Mouse (Mus musculus) forebrain, embryonic 10.5 days (tissue): ENCODE measurements around the gene Ldlrap1. TPM values are rescaled to one million over a fixed set of nuclear protein-coding genes. Genes with fewer than 3 reads are reported as not detected.
"Not testable (repeated sequence)": the region's sequence is repeated elsewhere in the genome, so short reads cannot be mapped to it uniquely, and the experiment has no call there.

Experiments
- DNase-seq: peaks from one replicate; pipeline ENCODE4 v3.0.0-alpha.2; 2017; ENCODE audit warnings: low spot score; ENCODE audit errors: extremely low spot score
- H3K27ac ChIP-seq: fragments of 300-500 bp; sonication (generic); 2 replicates; pipeline ENCODE4 v1.5.1; 2016; ENCODE audit warnings: mild to moderate bottlenecking
- H3K27me3 ChIP-seq: fragments of 300-500 bp; sonication (generic); 2 replicates; pipeline ENCODE4 v1.6.1; 2016; ENCODE audit warnings: mild to moderate bottlenecking; ENCODE audit not compliant: poor library complexity, severe bottlenecking
- H3K36me3 ChIP-seq: fragments of 300-500 bp; sonication (generic); replicated peaks from 2 replicates; pipeline ENCODE4 v1.6.1; 2016; ENCODE audit warnings: mild to moderate bottlenecking, moderate library complexity
- H3K4me1 ChIP-seq: fragments of 300-500 bp; sonication (generic); 2 replicates; pipeline ENCODE4 v1.6.1; 2016
- H3K4me3 ChIP-seq: fragments of 300-500 bp; sonication (generic); 2 replicates; pipeline ENCODE4 v1.5.1; 2016; ENCODE audit warnings: mild to moderate bottlenecking, moderate library complexity
- H3K9me3 ChIP-seq: fragments of 300-500 bp; sonication (generic); 2 replicates; pipeline ENCODE4 v1.6.1; 2016; ENCODE audit warnings: mild to moderate bottlenecking, moderate library complexity
- WGBS: fragments of 180-500 bp; shearing (Covaris S2); methylation state at CpG from one replicate; pipeline ENCODE4 v1.1.7; 2016; 5-methylcytosine and 5-hydroxymethylcytosine counted together
- polyA plus RNA-seq: library from polyadenylated mRNA; unstranded; fragments of >200 nt; fragmentation: Nextera tagmentation; extraction: Ambion mirVana; gene quantifications from 2 replicates; pipeline ENCODE4 v1.2.1, GENCODE M21; 2016

Gene Ldlrap1
- polyA plus RNA-seq, 1 experiment from 2014 or later, result 9.6 TPM

DNA sequence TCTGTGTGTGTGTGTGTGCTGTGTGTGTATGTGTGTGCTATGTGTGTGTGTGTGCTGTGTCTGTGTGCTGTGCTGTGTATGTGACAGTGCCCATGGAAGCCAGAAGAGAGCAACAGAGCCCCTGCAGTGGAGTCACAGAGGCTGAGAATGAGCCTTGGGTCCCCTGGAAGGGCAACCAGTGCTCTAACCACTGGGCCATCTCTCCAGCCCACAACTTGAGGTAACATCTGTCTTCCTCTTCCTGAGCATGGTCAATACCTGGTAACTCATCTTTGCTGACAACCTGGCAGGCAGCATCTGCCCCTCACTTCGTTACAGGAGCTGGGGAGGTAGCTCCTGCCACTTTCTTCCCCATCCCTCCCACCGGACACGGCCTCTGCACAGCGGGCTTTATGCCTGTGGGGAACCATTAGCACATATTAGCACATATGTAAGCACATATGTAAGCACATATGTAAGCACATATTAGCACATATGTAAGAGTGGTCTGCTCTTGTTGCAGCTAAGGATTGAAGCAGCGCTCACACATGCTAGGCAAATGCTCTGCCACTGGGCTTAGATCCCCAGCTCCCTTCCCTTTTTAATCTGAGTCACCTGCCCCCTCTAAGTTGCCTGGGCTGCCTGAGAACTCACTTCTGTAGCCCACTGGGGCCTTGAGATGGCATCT is 28.1 kb upstream of the Ldlrap1 start:
- WGBS, result 83% methylated on average over 5 of the region's 5 CpGs
- DNase-seq, result no peak
- Histone ChIP-seq H3K27ac (no peak overlapping the region), H3K36me3 (peaks cover 8% of the 10 kb centered on the region), H3K9me3 (no peaks in the 10 kb centered on the region), H3K4me3 (no peak overlapping the region), H3K4me1 (peaks cover 29% of the 10 kb centered on the region), H3K27me3 (no peaks in the 10 kb centered on the region)

- not testable (repeated sequence) for H3K9me3 ChIP-seq
These were observed 27.1 kb upstream of the Ldlrap1 start for GRCm38 (mm10) chr4:134794959-134795358.

GRCm38 (mm10) chr4:134793213-134793956 is 25.6 kb upstream of the Ldlrap1 start:
- Histone ChIP-seq H3K27ac (no peak overlapping the region), H3K36me3 (no peaks in the 10 kb centered on the region), H3K27me3 (no peaks in the 10 kb centered on the region), H3K9me3 (no peaks in the 10 kb centered on the region), H3K4me1 (peaks cover 14% of the 10 kb centered on the region), H3K4me3 (no peak overlapping the region)
- WGBS, result 53% methylated on average over 10 of the region's 10 CpGs
- DNase-seq, result peak; percentile 57

More at GRCm38 (mm10) chr4:134794959-134795358, 27.1 kb upstream of the Ldlrap1 start:
- H3K27me3 ChIP-seq, H3K36me3 ChIP-seq, H3K4me3 ChIP-seq, H3K27ac ChIP-seq, DNase-seq: not testable (repeated sequence)
- H3K4me1 ChIP-seq, result peaks cover 21% of the 10 kb centered on the region

DNA sequence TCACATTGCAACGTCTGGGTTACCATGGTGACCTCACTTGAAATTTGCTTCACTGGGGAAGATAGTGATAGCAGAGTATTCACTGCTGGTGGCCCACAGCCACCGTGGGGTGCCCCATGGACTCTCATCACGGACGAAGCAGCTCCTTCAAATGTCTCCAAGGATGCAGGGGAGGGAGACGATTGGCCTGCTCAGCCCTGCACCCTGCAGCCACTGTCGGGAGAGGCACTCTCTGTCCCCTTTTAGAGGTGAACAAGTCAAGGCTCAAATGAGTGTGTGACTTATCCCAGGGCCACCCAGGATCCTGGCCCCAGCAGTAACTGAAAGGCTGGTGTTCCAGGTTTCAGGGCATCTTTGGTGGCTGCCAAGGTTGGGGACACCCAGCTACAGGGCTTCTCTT is 23.9 kb upstream of the Ldlrap1 start:
- H3K4me3 ChIP-seq, result no peak overlapping the region
- no peaks in the 10 kb centered on the region for H3K27me3 ChIP-seq
- WGBS, result 68% methylated on average over 6 of the region's 6 CpGs
- H3K27ac ChIP-seq, result no peak overlapping the region
- H3K9me3 ChIP-seq, result no peaks in the 10 kb centered on the region
- H3K36me3 ChIP-seq, result no peaks in the 10 kb centered on the region
- peaks cover 17% of the 10 kb centered on the region for H3K4me1 ChIP-seq
- DNase-seq, result no peak

DNA sequence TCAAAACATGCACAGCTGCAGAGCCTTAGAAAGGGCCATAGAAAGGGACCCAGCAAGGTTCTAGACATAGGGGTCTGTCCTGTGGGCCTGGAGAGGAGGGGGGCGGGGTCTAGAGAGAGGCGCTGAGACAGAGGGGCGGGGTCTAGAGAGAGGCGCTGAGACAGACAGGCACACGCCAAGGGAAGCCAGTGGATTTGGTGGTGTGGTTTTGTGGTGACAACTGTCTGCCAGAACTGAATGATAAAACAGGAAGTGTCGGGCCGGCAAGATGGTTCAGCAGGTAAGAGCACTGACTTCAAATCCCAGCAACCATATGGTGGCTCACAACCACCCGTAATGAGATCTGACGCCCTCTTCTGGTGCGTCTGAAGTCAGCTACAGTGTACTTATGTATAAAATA is 19.1 kb upstream of the Ldlrap1 start:
- whole genome bisulfite sequencing, result 30% methylated on average over 10 of the region's 10 CpGs
- no peaks in the 10 kb centered on the region for H3K9me3 ChIP-seq
- H3K4me3 ChIP-seq, result no peak overlapping the region
- no peaks in the 10 kb centered on the region for H3K36me3 ChIP-seq
- no peak overlapping the region for H3K27ac ChIP-seq
- DNase-seq, result no peak
- peaks cover 13% of the 10 kb centered on the region; the same call in 1 of the 2 replicates for H3K4me1 ChIP-seq
- H3K27me3 ChIP-seq, result no peaks in the 10 kb centered on the region

GRCm38 (mm10) chr4:134784701-134785100 is 16.9 kb upstream of the Ldlrap1 start:
- no peaks in the 10 kb centered on the region for H3K36me3 ChIP-seq
- H3K9me3 ChIP-seq, result no peaks in the 10 kb centered on the region
- WGBS, result 53% methylated on average over 5 of the region's 5 CpGs
- no peak overlapping the region for H3K4me3 ChIP-seq
- H3K27ac ChIP-seq, result no peak overlapping the region
- peaks cover 26% of the 10 kb centered on the region for H3K4me1 ChIP-seq
- H3K27me3 ChIP-seq, result no peaks in the 10 kb centered on the region
- DNase-seq, result peak; percentile 46

- WGBS, result 44% methylated on average over 14 of the region's 14 CpGs
- Histone ChIP-seq H3K9me3 (no peaks in the 10 kb centered on the region), H3K27me3 (no peaks in the 10 kb centered on the region), H3K4me3 (no peak overlapping the region), H3K4me1 (peaks cover 27% of the 10 kb centered on the region), H3K36me3 (no peaks in the 10 kb centered on the region), H3K27ac (peak overlapping the region; percentile 56)
- no peak for DNase-seq
These were observed 11.5 kb upstream of the Ldlrap1 start for GRCm38 (mm10) chr4:134779136-134779934.

DNA sequence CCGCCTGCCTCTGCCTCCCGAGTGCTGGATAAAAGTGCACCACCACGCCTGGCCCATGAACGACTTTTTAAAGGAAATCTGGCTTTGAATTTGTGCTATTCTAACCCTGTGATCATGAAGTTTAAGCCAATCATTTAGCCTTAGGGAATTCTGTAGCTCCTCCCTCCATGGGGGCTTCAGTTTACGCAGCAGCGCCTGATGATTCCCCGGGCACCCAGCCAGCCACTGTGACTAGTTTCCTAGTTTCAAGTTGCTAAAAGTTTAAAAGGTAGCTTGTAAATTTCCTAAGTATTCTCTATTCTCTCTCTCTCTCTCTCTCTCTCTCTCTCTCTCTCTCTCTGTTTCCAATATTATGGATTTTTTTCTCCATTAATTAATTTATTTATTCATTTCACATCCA is 8.4 kb upstream of the Ldlrap1 start:
- WGBS, result 79% methylated on average over 7 of the region's 7 CpGs
- no peak for DNase-seq
- Histone ChIP-seq H3K27ac (no peak overlapping the region), H3K4me3 (no peak overlapping the region), H3K27me3 (no peaks in the 10 kb centered on the region; the same call in 1 of the 2 replicates), H3K4me1 (peaks cover 30% of the 10 kb centered on the region), H3K36me3 (no peaks in the 10 kb centered on the region), H3K9me3 (no peaks in the 10 kb centered on the region)

- no peak overlapping the region for H3K4me3 ChIP-seq
- H3K27ac ChIP-seq, result no peak overlapping the region
- peaks cover 29% of the 10 kb centered on the region for H3K4me1 ChIP-seq
- no peaks in the 10 kb centered on the region for H3K9me3 ChIP-seq
- 72% methylated on average over 14 of the region's 14 CpGs for WGBS
- DNase-seq, result no peak
- H3K36me3 ChIP-seq, result no peaks in the 10 kb centered on the region
- H3K27me3 ChIP-seq, result peaks cover 2% of the 10 kb centered on the region
These were observed 7.6 kb upstream of the Ldlrap1 start for GRCm38 (mm10) chr4:134775234-134775944.

DNA sequence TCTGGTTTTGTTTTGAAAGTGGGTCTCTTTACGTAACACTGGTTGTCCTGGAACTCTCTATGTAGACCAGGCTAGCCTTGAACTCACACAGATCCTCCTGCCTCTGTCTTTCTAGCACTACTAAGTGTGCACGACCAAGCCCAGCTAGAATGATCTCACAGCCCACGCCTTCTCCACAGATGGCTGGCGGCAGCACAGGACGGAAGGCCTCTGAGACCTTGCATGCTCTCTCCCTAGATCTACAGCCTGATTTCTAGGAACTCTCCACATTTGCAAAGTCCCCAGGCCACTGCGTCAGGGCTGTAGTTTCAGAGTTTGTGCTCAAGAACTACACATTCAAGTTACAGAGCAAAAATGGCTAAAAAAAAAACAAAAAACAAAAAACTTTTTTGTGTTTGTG is 6.3 kb upstream of the Ldlrap1 start:
- H3K4me3 ChIP-seq, result no peak overlapping the region
- peaks cover 18% of the 10 kb centered on the region for H3K4me1 ChIP-seq
- H3K27me3 ChIP-seq, result peaks cover 14% of the 10 kb centered on the region
- no peaks in the 10 kb centered on the region for H3K36me3 ChIP-seq
- 84% methylated on average over 6 of the region's 6 CpGs for WGBS
- no peaks in the 10 kb centered on the region for H3K9me3 ChIP-seq
- no peak for DNase-seq
- H3K27ac ChIP-seq, result no peak overlapping the region

GRCm38 (mm10) chr4:134772805-134773674 is 5.2 kb upstream of the Ldlrap1 start:
- Histone ChIP-seq H3K27ac (peak overlapping the region; percentile 40; the same call in 1 of the 2 replicates), H3K4me3 (no peak overlapping the region), H3K9me3 (no peaks in the 10 kb centered on the region), H3K27me3 (peaks cover 24% of the 10 kb centered on the region), H3K4me1 (peaks cover 24% of the 10 kb centered on the region), H3K36me3 (no peaks in the 10 kb centered on the region)
- DNase-seq, result no peak
- WGBS, result 42% methylated on average over 4 of the region's 4 CpGs

DNA sequence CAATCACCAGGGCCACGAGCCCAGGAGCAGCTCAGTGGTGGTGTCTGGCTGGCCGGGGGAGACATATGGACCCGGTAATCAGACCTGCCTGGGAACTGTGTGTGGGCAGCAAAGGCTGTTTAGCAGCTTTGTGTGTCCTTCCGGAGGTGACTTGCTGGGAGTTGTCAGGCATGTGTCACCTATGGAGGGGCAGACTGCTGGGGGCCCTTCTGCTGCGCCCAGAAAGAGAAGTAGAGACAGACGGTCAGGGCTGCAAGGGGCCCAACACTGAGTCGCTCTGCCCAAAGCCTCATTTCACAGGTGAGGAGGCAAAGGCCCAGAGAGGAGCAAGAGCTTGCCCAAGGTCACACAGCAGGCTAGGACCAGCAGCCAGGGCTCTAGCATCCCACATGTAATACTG is 2.1 kb upstream of the Ldlrap1 start:
- WGBS, result 81% methylated on average over 7 of the region's 7 CpGs

More for the DNA sequence above, 2.1 kb upstream of the Ldlrap1 start:
- Histone ChIP-seq H3K4me1 (peaks cover 54% of the 10 kb centered on the region), H3K9me3 (no peaks in the 10 kb centered on the region), H3K27ac (no peak overlapping the region), H3K4me3 (no peak overlapping the region), H3K27me3 (peaks cover 51% of the 10 kb centered on the region), H3K36me3 (no peaks in the 10 kb centered on the region)
- DNase-seq, result no peak
